Mouse (Mus musculus) kidney, postnatal 0 days (tissue): ENCODE measurements around the gene Plekho1. TPM values are rescaled to one million over a fixed set of nuclear protein-coding genes. Genes with fewer than 3 reads are reported as not detected.

Experiments used
- ATAC-seq: fragments of 200-750 bp; cut with Nextera tagmentation; replicated peaks from 2 replicates; pipeline ENCODE4 v1.8.0; 2017; ENCODE audit warnings: low read depth, moderate number of reproducible peaks, moderate TSS enrichment, moderate library complexity; ENCODE audit not compliant: low FRiP score
- DNase-seq: peaks from one replicate; pipeline ENCODE4 v3.0.0-alpha.2; 2016; ENCODE audit warnings: low spot score
- H3K27ac ChIP-seq: fragments of 300-500 bp; sonication (generic); 2 replicates; pipeline ENCODE4 v1.5.1; 2014; ENCODE audit warnings: mild to moderate bottlenecking
- H3K27me3 ChIP-seq: fragments of 300-500 bp; sonication (generic); 2 replicates; pipeline ENCODE4 v1.6.1; 2014; ENCODE audit warnings: low read length, mixed read lengths; ENCODE audit not compliant: insufficient read depth
- H3K36me3 ChIP-seq: fragments of 300-500 bp; sonication (generic); 2 replicates; pipeline ENCODE4 v1.6.1; 2014; ENCODE audit warnings: low read length, mixed read lengths; ENCODE audit not compliant: insufficient read depth
- H3K4me1 ChIP-seq: fragments of 300-500 bp; sonication (generic); replicated peaks from 2 replicates; pipeline ENCODE4 v1.6.1; 2014; ENCODE audit warnings: antibody characterized with exemption, low read length, mixed read lengths; ENCODE audit not compliant: insufficient read depth
- H3K4me2 ChIP-seq: fragments of 300-500 bp; sonication (generic); 2 replicates; pipeline ENCODE4 v1.6.1; 2014; ENCODE audit warnings: mild to moderate bottlenecking, low read length, moderate library complexity, mixed read lengths
- H3K4me3 ChIP-seq: fragments of 300-500 bp; sonication (generic); replicated peaks from 2 replicates; pipeline ENCODE4 v1.5.1; 2014; ENCODE audit warnings: low read depth, low read length
- H3K9ac ChIP-seq: fragments of 300-500 bp; sonication (generic); 2 replicates; pipeline ENCODE4 v1.6.1; 2014; ENCODE audit warnings: low read depth, low read length
- H3K9me3 ChIP-seq: fragments of 300-500 bp; sonication (generic); replicated peaks from 2 replicates; pipeline ENCODE4 v1.6.1; 2016; ENCODE audit warnings: low read length, inconsistent platforms, mixed read lengths
- CTCF ChIP-seq: IDR thresholded peaks from 2 replicates; pipeline ENCODE4 v1.5.1; 2016; ENCODE audit warnings: antibody characterized with exemption, low read depth, mild to moderate bottlenecking, moderate library complexity
- WGBS: fragments of 180-500 bp; shearing (Covaris S2); extraction: QIAGEN DNeasy Blood & Tissue Kit; methylation state at CpG from one replicate; pipeline ENCODE4 v1.1.7; 2014; 5-methylcytosine and 5-hydroxymethylcytosine counted together
- polyA plus RNA-seq: library from polyadenylated mRNA; unstranded; fragments of >200 nt; fragmentation: Nextera tagmentation; extraction: Ambion mirVana; gene quantifications from 2 replicates; pipeline ENCODE4 v1.2.1, GENCODE M21; 2015

Plekho1 gene
- polyA plus RNA-seq, 1 experiment from 2014 or later = 42.5 TPM

GRCm38 (mm10) chr3:96015681-96016080, 19.9 kb upstream of the Plekho1 start:
- no peak overlapping the region for H3K9ac ChIP-seq
- no peak for TF ChIP-seq CTCF
- no peaks in the 10 kb centered on the region for H3K27me3 ChIP-seq
- DNase-seq = no peak
- H3K4me1 ChIP-seq = no peaks in the 10 kb centered on the region
- ATAC-seq = no peak
- no peaks in the 10 kb centered on the region for H3K9me3 ChIP-seq
- H3K4me3 ChIP-seq = no peak overlapping the region
- H3K36me3 ChIP-seq = no peaks in the 10 kb centered on the region
- WGBS = 89% methylated on average over 2 of the region's 2 CpGs
- H3K4me2 ChIP-seq = no peak overlapping the region
- no peak overlapping the region for H3K27ac ChIP-seq

GRCm38 (mm10) chr3:96012805-96013204, 17.0 kb upstream of the Plekho1 start:
- no peak for TF ChIP-seq CTCF

GRCm38 (mm10) chr3:96008463-96008862, 12.7 kb upstream of the Plekho1 start:
- no peak for TF ChIP-seq CTCF
- H3K9ac ChIP-seq = no peak overlapping the region
- 79% methylated on average over 6 of the region's 6 CpGs for WGBS
- H3K4me1 ChIP-seq = no peaks in the 10 kb centered on the region
- H3K4me3 ChIP-seq = no peak overlapping the region
- no peak for ATAC-seq
- no peaks in the 10 kb centered on the region for H3K36me3 ChIP-seq
- no peak overlapping the region for H3K27ac ChIP-seq
- no peak for DNase-seq
- H3K27me3 ChIP-seq = no peaks in the 10 kb centered on the region
- no peaks in the 10 kb centered on the region for H3K9me3 ChIP-seq
- no peak overlapping the region for H3K4me2 ChIP-seq

More at GRCm38 (mm10) chr3:96012805-96013204, 17.0 kb upstream of the Plekho1 start:
- Histone ChIP-seq H3K4me3 (no peak overlapping the region), H3K27me3 (no peaks in the 10 kb centered on the region), H3K27ac (no peak overlapping the region), H3K9me3 (no peaks in the 10 kb centered on the region), H3K4me2 (no peak overlapping the region), H3K9ac (no peak overlapping the region), H3K4me1 (no peaks in the 10 kb centered on the region), H3K36me3 (no peaks in the 10 kb centered on the region)
- ATAC-seq (no peak), DNase-seq (no peak)
- 70% methylated on average over 5 of the region's 5 CpGs for WGBS

GRCm38 (mm10) chr3:96001560-96001959, 5.8 kb upstream of the Plekho1 start:
- 94% methylated on average over 1 of the region's 1 CpGs for WGBS
- H3K27ac ChIP-seq = no peak overlapping the region
- no peak overlapping the region for H3K4me3 ChIP-seq
- no peaks in the 10 kb centered on the region for H3K27me3 ChIP-seq
- no peaks in the 10 kb centered on the region for H3K36me3 ChIP-seq
- H3K9ac ChIP-seq = no peak overlapping the region
- no peak for TF ChIP-seq CTCF
- DNase-seq = no peak
- H3K4me2 ChIP-seq = no peak overlapping the region
- H3K4me1 ChIP-seq = no peaks in the 10 kb centered on the region
- ATAC-seq = no peak
- H3K9me3 ChIP-seq = no peaks in the 10 kb centered on the region

- no peaks in the 10 kb centered on the region for H3K27me3 ChIP-seq
- no peak for DNase-seq
- WGBS = 67% methylated on average over 9 of the region's 9 CpGs
- H3K4me1 ChIP-seq = no peaks in the 10 kb centered on the region
- H3K9ac ChIP-seq = no peak overlapping the region
- no peaks in the 10 kb centered on the region for H3K36me3 ChIP-seq
- no peak overlapping the region for H3K4me3 ChIP-seq
- no peaks in the 10 kb centered on the region for H3K9me3 ChIP-seq
- TF ChIP-seq CTCF = no peak
- ATAC-seq = no peak
- no peak overlapping the region for H3K27ac ChIP-seq
- no peak overlapping the region for H3K4me2 ChIP-seq
These were observed 5.2 kb upstream of the Plekho1 start for GRCm38 (mm10) chr3:96000921-96001501.

- Histone ChIP-seq H3K27ac (no peak overlapping the region), H3K4me2 (no peak overlapping the region), H3K4me3 (no peak overlapping the region), H3K4me1 (no peaks in the 10 kb centered on the region), H3K36me3 (no peaks in the 10 kb centered on the region), H3K27me3 (no peaks in the 10 kb centered on the region), H3K9me3 (no peaks in the 10 kb centered on the region), H3K9ac (no peak overlapping the region)
- TF ChIP-seq CTCF = no peak
- ATAC-seq (no peak), DNase-seq (no peak)
- 76% methylated on average over 14 of the region's 14 CpGs for WGBS
These were observed 4.4 kb upstream of the Plekho1 start for GRCm38 (mm10) chr3:96000080-96000632.
